Mouse (Mus musculus): ENCODE measurements around the gene Birc6. TPM values are rescaled to one million over a fixed set of nuclear protein-coding genes. Genes with fewer than 3 reads are reported as not detected.

Gene Birc6
- polyA plus RNA-seq, 1 experiment from 2014 or later: 98.4 TPM

- H3K4me3 ChIP-seq (ENCODE audit: low read depth, low read length): no peak overlapping the region
- no peak for DNase-seq
- H3K36me3 ChIP-seq (ENCODE audit: insufficient read depth): peaks cover 12% of the 10 kb centered on the region; the same call in 1 of the 2 replicates
- no peaks in the 10 kb centered on the region for H3K27me3 ChIP-seq (ENCODE audit: insufficient read depth, low read length)
- no peak overlapping the region for H3K9ac ChIP-seq
- no peaks in the 10 kb centered on the region for H3K9me3 ChIP-seq (ENCODE audit: low read depth, low read length)
- TF ChIP-seq CTCF (IDR thresholded peaks at IDR 0.05; ENCODE audit: low read depth): no peak
- no peaks in the 10 kb centered on the region for H3K4me1 ChIP-seq (ENCODE audit: insufficient read depth)
- no peak overlapping the region for H3K27ac ChIP-seq (ENCODE audit: low read depth)
- 79% methylated on average over 7 of the region's 7 CpGs for WGBS
- H3K4me2 ChIP-seq: no peak overlapping the region
- ATAC-seq (ENCODE audit: insufficient read depth): no peak
Observed at GRCm38 (mm10) chr17:74707637-74708152, 179.6 kb downstream of the Birc6 start.

GRCm38 (mm10) chr17:74710731-74711130, 182.6 kb downstream of the Birc6 start:
- H3K27ac ChIP-seq (ENCODE audit: low read depth): no peak overlapping the region
- H3K27me3 ChIP-seq (ENCODE audit: insufficient read depth, low read length): no peaks in the 10 kb centered on the region
- no peaks in the 10 kb centered on the region for H3K36me3 ChIP-seq (ENCODE audit: insufficient read depth)
- WGBS: 61% methylated on average over 4 of the region's 4 CpGs
- H3K4me2 ChIP-seq: no peak overlapping the region
- ATAC-seq (ENCODE audit: insufficient read depth): no peak
- DNase-seq: peak; percentile 7
- no peaks in the 10 kb centered on the region for H3K9me3 ChIP-seq (ENCODE audit: low read depth, low read length)
- TF ChIP-seq CTCF (IDR thresholded peaks at IDR 0.05; ENCODE audit: low read depth): no peak
- no peak overlapping the region for H3K9ac ChIP-seq
- no peaks in the 10 kb centered on the region for H3K4me1 ChIP-seq (ENCODE audit: insufficient read depth)
- H3K4me3 ChIP-seq (ENCODE audit: low read depth, low read length): no peak overlapping the region

- H3K9me3 ChIP-seq (ENCODE audit: low read depth, low read length): no peaks in the 10 kb centered on the region
- H3K4me3 ChIP-seq (ENCODE audit: low read depth, low read length): no peak overlapping the region
- H3K27ac ChIP-seq (ENCODE audit: low read depth): no peak overlapping the region
- no peaks in the 10 kb centered on the region for H3K36me3 ChIP-seq (ENCODE audit: insufficient read depth)
- no peak overlapping the region for H3K4me2 ChIP-seq
- H3K27me3 ChIP-seq (ENCODE audit: insufficient read depth, low read length): no peaks in the 10 kb centered on the region
- H3K9ac ChIP-seq: no peak overlapping the region
- WGBS: 88% methylated on average over 8 of the region's 8 CpGs
- no peaks in the 10 kb centered on the region for H3K4me1 ChIP-seq (ENCODE audit: insufficient read depth)
- no peak for DNase-seq
- ATAC-seq (ENCODE audit: insufficient read depth): no peak
- TF ChIP-seq CTCF (IDR thresholded peaks at IDR 0.05; ENCODE audit: low read depth): no peak
Observed at GRCm38 (mm10) chr17:74711627-74712026, 183.5 kb downstream of the Birc6 start.

GRCm38 (mm10) chr17:74715128-74715527, 187.0 kb downstream of the Birc6 start:
- Histone ChIP-seq H3K27me3 (ENCODE audit: insufficient read depth, low read length) (no peaks in the 10 kb centered on the region), H3K4me1 (ENCODE audit: insufficient read depth) (0 out of 2 replicates have a peak, but pooled peaks cover 4% of the 10 kb centered on the region), H3K9ac (no peak overlapping the region), H3K36me3 (ENCODE audit: insufficient read depth) (no peaks in the 10 kb centered on the region), H3K9me3 (ENCODE audit: low read depth, low read length) (no peaks in the 10 kb centered on the region), H3K27ac (ENCODE audit: low read depth) (no peak overlapping the region), H3K4me2 (no peak overlapping the region), H3K4me3 (ENCODE audit: low read depth, low read length) (no peak overlapping the region)
- DNase-seq: no peak
- 54% methylated on average over 3 of the region's 3 CpGs for WGBS
- ATAC-seq (ENCODE audit: insufficient read depth): no peak
- no peak for TF ChIP-seq CTCF (IDR thresholded peaks at IDR 0.05; ENCODE audit: low read depth)

GRCm38 (mm10) chr17:74715724-74716123, 187.6 kb downstream of the Birc6 start:
- Histone ChIP-seq H3K9ac (no peak overlapping the region), H3K4me1 (ENCODE audit: insufficient read depth) (0 out of 2 replicates have a peak, but pooled peaks cover 4% of the 10 kb centered on the region), H3K36me3 (ENCODE audit: insufficient read depth) (no peaks in the 10 kb centered on the region), H3K9me3 (ENCODE audit: low read depth, low read length) (no peaks in the 10 kb centered on the region), H3K27ac (ENCODE audit: low read depth) (no peak overlapping the region), H3K27me3 (ENCODE audit: insufficient read depth, low read length) (no peaks in the 10 kb centered on the region), H3K4me2 (no peak overlapping the region), H3K4me3 (ENCODE audit: low read depth, low read length) (no peak overlapping the region)
- ATAC-seq (ENCODE audit: insufficient read depth) (no peak), DNase-seq (no peak)
- 25% methylated on average over 1 of the region's 1 CpGs for WGBS
- no peak for TF ChIP-seq CTCF (IDR thresholded peaks at IDR 0.05; ENCODE audit: low read depth)

GRCm38 (mm10) chr17:74716643-74717042, 188.5 kb downstream of the Birc6 start:
- peak overlapping the region; percentile 84 for H3K4me3 ChIP-seq (ENCODE audit: low read depth, low read length)
- WGBS: 51% methylated on average over 3 of the region's 3 CpGs
- no peak for DNase-seq

GRCm38 (mm10) chr17:74717091-74717617, 189.1 kb downstream of the Birc6 start:
- Histone ChIP-seq H3K36me3 (ENCODE audit: insufficient read depth) (peaks cover 10% of the 10 kb centered on the region; the same call in 1 of the 2 replicates), H3K9me3 (ENCODE audit: low read depth, low read length) (no peaks in the 10 kb centered on the region), H3K27me3 (ENCODE audit: insufficient read depth, low read length) (no peaks in the 10 kb centered on the region), H3K4me2 (peak overlapping the region; percentile 85), H3K4me1 (ENCODE audit: insufficient read depth) (0 out of 2 replicates have a peak, but pooled peaks cover 4% of the 10 kb centered on the region), H3K9ac (peak overlapping the region; percentile 74), H3K27ac (ENCODE audit: low read depth) (peak overlapping the region; percentile 46; the same call in 1 of the 2 replicates), H3K4me3 (ENCODE audit: low read depth, low read length) (peak overlapping the region; percentile 84)
- no peak for DNase-seq
- 9% methylated on average over 14 of the region's 14 CpGs for WGBS
- no peak for TF ChIP-seq CTCF (IDR thresholded peaks at IDR 0.05; ENCODE audit: low read depth)
- ATAC-seq (ENCODE audit: insufficient read depth): peak; percentile 25

More at GRCm38 (mm10) chr17:74716643-74717042, 188.5 kb downstream of the Birc6 start:
- TF ChIP-seq CTCF (IDR thresholded peaks at IDR 0.05; ENCODE audit: low read depth): no peak
- Histone ChIP-seq H3K36me3 (ENCODE audit: insufficient read depth) (peaks cover 5% of the 10 kb centered on the region; the same call in 1 of the 2 replicates), H3K27ac (ENCODE audit: low read depth) (no peak overlapping the region), H3K9me3 (ENCODE audit: low read depth, low read length) (no peaks in the 10 kb centered on the region), H3K27me3 (ENCODE audit: insufficient read depth, low read length) (no peaks in the 10 kb centered on the region), H3K9ac (no peak overlapping the region), H3K4me2 (peak overlapping the region; percentile 85), H3K4me1 (ENCODE audit: insufficient read depth) (0 out of 2 replicates have a peak, but pooled peaks cover 4% of the 10 kb centered on the region)
- ATAC-seq (ENCODE audit: insufficient read depth): no peak

All from lung, embryonic 14.5 days (tissue).